Mouse (Mus musculus) limb, embryonic 14.5 days (tissue): Measurements from ENCODE around the gene Gskip. TPM values are rescaled to one million over a fixed set of nuclear protein-coding genes. Genes with fewer than 3 reads are reported as not detected.

ENCODE experiments used
- ATAC-seq: fragments of 200-750 bp; cut with Nextera tagmentation; 2 replicates; pipeline ENCODE4 v1.8.0; 2017; ENCODE audit warnings: low read depth, moderate number of reproducible peaks, moderate TSS enrichment; ENCODE audit not compliant: low FRiP score
- DNase-seq: peaks from one replicate; pipeline ENCODE4 v3.0.0-alpha.2; 2015; ENCODE audit warnings: low spot score
- H3K27ac ChIP-seq: fragments of 300-500 bp; sonication (generic); replicated peaks from 2 replicates; pipeline ENCODE4 v1.5.1; 2014; ENCODE audit warnings: low read depth, mild to moderate bottlenecking, low read length, moderate library complexity, mixed read lengths
- H3K27me3 ChIP-seq: fragments of 300-500 bp; sonication (generic); 2 replicates; pipeline ENCODE4 v1.6.1; 2014; ENCODE audit warnings: low read length, mixed read lengths; ENCODE audit not compliant: control insufficient read depth, insufficient read depth
- H3K36me3 ChIP-seq: fragments of 300-500 bp; sonication (generic); 2 replicates; pipeline ENCODE4 v1.6.1; 2014; ENCODE audit warnings: mild to moderate bottlenecking, low read length, moderate library complexity, mixed read lengths; ENCODE audit not compliant: control insufficient read depth, insufficient read depth
- H3K4me1 ChIP-seq: fragments of 300-500 bp; sonication (generic); 2 replicates; pipeline ENCODE4 v1.6.1; 2014; ENCODE audit warnings: antibody characterized with exemption, low read length, mixed read lengths; ENCODE audit not compliant: control insufficient read depth, insufficient read depth
- H3K4me2 ChIP-seq: fragments of 300-500 bp; sonication (generic); replicated peaks from 2 replicates; pipeline ENCODE4 v1.6.1; 2014; ENCODE audit warnings: low read depth, mild to moderate bottlenecking, low read length, moderate library complexity; ENCODE audit not compliant: severe bottlenecking
- H3K4me3 ChIP-seq: fragments of 300-500 bp; sonication (generic); replicated peaks from 2 replicates; pipeline ENCODE4 v1.5.1; 2014; ENCODE audit warnings: low read length
- H3K9ac ChIP-seq: fragments of 300-500 bp; sonication (generic); 2 replicates; pipeline ENCODE4 v1.6.1; 2014; ENCODE audit warnings: mild to moderate bottlenecking, low read depth, low read length, moderate library complexity; ENCODE audit not compliant: severe bottlenecking
- H3K9me3 ChIP-seq: fragments of 300-500 bp; sonication (generic); 2 replicates; pipeline ENCODE4 v1.6.1; 2016; ENCODE audit warnings: low read length; ENCODE audit not compliant: control insufficient read depth
- POLR2A ChIP-seq: fragments of 200-500 bp; IDR thresholded peaks from 2 replicates; pipeline ENCODE4 v1.8.0; 2012; ENCODE audit warnings: inconsistent platforms, mild to moderate bottlenecking, moderate library complexity, borderline replicate concordance; ENCODE audit not compliant: insufficient read depth, insufficient read length; ENCODE audit errors: extremely low read depth
- WGBS: fragments of 180-500 bp; shearing (Covaris S2); extraction: QIAGEN DNeasy Blood & Tissue Kit; methylation state at CpG from one replicate; pipeline ENCODE4 v1.1.7; 2014; 5-methylcytosine and 5-hydroxymethylcytosine counted together
- polyA plus RNA-seq, 2 experiments: library from polyadenylated mRNA; depleted of rRNA in 1 of 2; stranded (reverse) in 1 of 2; unstranded in 1 of 2; fragments of >200 nt; fragmentation: Nextera tagmentation in 1 of 2; extraction: Ambion mirVana in 1 of 2; gene quantifications; 2 replicates each; pipeline versions ENCODE4 v1.2.1 to v1.2.3; 2012 to 2014

Gskip gene
- polyA plus RNA-seq, 2 experiments: 16.4 to 30.7 TPM

GRCm38 (mm10) chr12:105688546-105688945, 3.9 kb downstream of the Gskip start:
- H3K27ac ChIP-seq: no peak overlapping the region
- peaks cover 7% of the 10 kb centered on the region for H3K4me1 ChIP-seq
- TF ChIP-seq POLR2A: no peak
- no peak for DNase-seq
- no peak for ATAC-seq
- 82% methylated on average over 3 of the region's 4 CpGs for WGBS
- no peak overlapping the region for H3K4me2 ChIP-seq
- no peaks in the 10 kb centered on the region for H3K9me3 ChIP-seq
- H3K36me3 ChIP-seq: peaks cover 11% of the 10 kb centered on the region
- no peak overlapping the region for H3K9ac ChIP-seq
- H3K4me3 ChIP-seq: no peak overlapping the region
- H3K27me3 ChIP-seq: no peaks in the 10 kb centered on the region

- no peak for ATAC-seq
- Histone ChIP-seq H3K36me3 (peaks cover 14% of the 10 kb centered on the region), H3K4me3 (no peak overlapping the region), H3K4me1 (peaks cover 6% of the 10 kb centered on the region), H3K27me3 (no peaks in the 10 kb centered on the region), H3K4me2 (no peak overlapping the region), H3K27ac (no peak overlapping the region), H3K9ac (no peak overlapping the region), H3K9me3 (no peaks in the 10 kb centered on the region)
- TF ChIP-seq POLR2A: no peak
- WGBS: 95% methylated on average over 13 of the region's 13 CpGs
- DNase-seq: no peak
Measured at GRCm38 (mm10) chr12:105689435-105689834, 4.8 kb downstream of the Gskip start.

DNA sequence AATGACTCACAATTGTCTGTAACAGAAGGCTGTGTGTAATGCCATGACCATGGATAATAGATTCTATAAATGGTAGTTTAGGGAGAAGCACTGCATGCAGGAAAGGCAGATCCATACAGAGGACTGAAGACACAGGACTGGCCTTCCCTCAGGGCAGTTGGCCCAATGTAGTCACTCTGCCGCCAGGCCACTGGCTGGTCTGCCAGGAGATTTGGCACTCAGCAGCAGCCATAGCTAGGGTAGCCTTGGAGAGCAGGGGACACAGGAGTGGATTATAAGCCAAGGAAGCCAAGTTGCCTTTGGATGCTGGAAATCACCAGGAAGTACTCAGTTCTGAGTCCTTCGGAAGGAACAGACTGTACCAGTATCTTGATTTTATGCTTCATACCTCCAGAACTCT, 9.4 kb downstream of the Gskip start:
- ATAC-seq (no peak), DNase-seq (no peak)
- TF ChIP-seq POLR2A: no peak
- H3K9me3 ChIP-seq: no peaks in the 10 kb centered on the region
- H3K4me2 ChIP-seq: no peak overlapping the region
- no peaks in the 10 kb centered on the region for H3K27me3 ChIP-seq
- peaks cover 14% of the 10 kb centered on the region for H3K36me3 ChIP-seq
- no peak overlapping the region for H3K27ac ChIP-seq
- H3K4me1 ChIP-seq: no peaks in the 10 kb centered on the region
- no peak overlapping the region for H3K4me3 ChIP-seq
- 91% methylated on average over 2 of the region's 2 CpGs for WGBS
- no peak overlapping the region for H3K9ac ChIP-seq

DNA sequence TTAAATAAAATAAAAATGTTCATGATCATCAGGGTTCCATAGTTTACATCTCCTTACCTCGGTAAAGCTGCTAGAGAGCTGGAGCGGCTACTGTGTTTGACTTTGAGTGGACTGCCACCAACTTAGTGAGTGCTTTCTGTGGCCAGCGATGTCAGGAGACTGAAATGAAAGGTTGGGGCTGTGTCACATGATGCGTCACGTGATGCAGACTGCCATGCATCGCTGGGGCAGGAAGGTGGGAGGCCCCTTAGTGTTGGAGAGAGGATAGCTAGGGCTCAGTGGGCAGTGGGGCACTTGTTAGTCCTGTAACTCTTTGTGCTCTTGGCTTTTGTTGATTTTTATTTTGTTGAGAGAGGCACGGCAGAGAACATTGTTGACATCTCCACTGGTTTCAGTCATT, 11.2 kb downstream of the Gskip start:
- no peaks in the 10 kb centered on the region for H3K9me3 ChIP-seq
- no peaks in the 10 kb centered on the region for H3K4me1 ChIP-seq
- 84% methylated on average over 7 of the region's 7 CpGs for WGBS
- H3K36me3 ChIP-seq: peaks cover 29% of the 10 kb centered on the region
- H3K27ac ChIP-seq: no peak overlapping the region
- no peak overlapping the region for H3K9ac ChIP-seq
- no peak overlapping the region for H3K4me2 ChIP-seq
- ATAC-seq (no peak), DNase-seq (no peak)
- no peak overlapping the region for H3K4me3 ChIP-seq
- no peak for TF ChIP-seq POLR2A
- no peaks in the 10 kb centered on the region for H3K27me3 ChIP-seq

DNA sequence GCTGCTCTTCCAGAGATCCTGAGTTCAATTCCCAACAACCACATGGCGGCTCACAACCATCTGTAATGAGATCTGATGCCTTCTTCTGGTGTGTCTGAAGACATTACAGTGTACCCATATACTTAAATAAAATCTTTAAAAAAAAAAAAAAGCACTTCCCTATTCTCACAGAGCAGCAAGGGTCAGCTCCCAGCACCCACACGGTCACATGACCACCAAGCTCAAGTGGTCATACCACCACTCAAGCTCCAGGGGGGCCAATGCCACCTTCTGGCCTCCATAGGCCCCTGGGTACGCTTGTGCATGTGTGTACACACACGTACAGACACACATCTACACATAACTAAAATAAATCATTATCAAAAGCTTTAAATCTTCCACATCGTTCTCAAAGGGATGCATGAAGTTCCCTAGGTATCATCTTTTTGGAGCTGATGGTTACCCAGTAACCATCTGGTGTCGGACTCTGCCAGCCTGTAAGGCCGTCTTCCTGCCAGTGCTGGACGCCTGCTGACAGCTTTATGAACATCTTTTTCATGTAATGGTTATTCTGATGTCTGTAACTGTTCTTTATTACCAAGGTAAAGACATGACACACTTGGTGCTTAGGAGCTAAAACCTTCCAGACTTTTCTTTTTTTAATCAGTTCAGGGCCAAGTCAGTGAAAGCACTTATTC, 12.6 kb downstream of the Gskip start:
- no peak overlapping the region for H3K4me2 ChIP-seq
- no peak overlapping the region for H3K27ac ChIP-seq
- H3K4me3 ChIP-seq: no peak overlapping the region
- H3K9ac ChIP-seq: no peak overlapping the region
- no peak for ATAC-seq
- 81% methylated on average over 8 of the region's 8 CpGs for WGBS
- no peak for TF ChIP-seq POLR2A
- H3K36me3 ChIP-seq: peaks cover 28% of the 10 kb centered on the region
- H3K9me3 ChIP-seq: no peaks in the 10 kb centered on the region
- H3K27me3 ChIP-seq: no peaks in the 10 kb centered on the region
- no peaks in the 10 kb centered on the region for H3K4me1 ChIP-seq
- no peak for DNase-seq

DNA sequence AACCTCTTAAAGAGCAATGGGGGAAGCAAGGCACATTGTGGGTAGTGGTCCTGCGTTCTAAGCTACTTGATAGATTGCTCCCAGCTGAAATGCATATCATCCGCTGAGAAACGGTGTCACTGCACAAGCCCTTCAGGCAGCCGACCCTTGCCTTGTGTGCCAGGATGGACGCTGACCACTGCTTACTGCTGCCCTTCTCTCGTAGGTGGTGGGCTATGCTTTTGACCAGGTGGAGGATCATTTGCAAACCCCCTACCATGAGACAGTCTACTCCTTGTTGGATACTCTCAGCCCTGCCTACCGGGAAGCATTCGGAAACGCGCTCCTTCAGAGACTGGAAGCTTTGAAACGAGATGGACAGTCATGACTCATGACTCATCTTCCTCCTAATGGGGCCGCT, 15.8 kb downstream of the Gskip start:
- Histone ChIP-seq H3K27me3 (no peaks in the 10 kb centered on the region), H3K27ac (no peak overlapping the region), H3K4me2 (no peak overlapping the region), H3K4me3 (no peak overlapping the region), H3K36me3 (peaks cover 25% of the 10 kb centered on the region), H3K9me3 (no peaks in the 10 kb centered on the region), H3K4me1 (no peaks in the 10 kb centered on the region), H3K9ac (no peak overlapping the region)
- no peak for ATAC-seq
- 92% methylated on average over 12 of the region's 12 CpGs for WGBS
- no peak for TF ChIP-seq POLR2A
- no peak for DNase-seq
